Mouse (Mus musculus): Measurements from ENCODE around the gene Sirt1.
A peak's percentile ranks its signal among the peaks of the same experiment; 100 is the strongest.
"Not testable (repeated sequence)": the region's sequence is repeated elsewhere in the genome, so short reads cannot be mapped to it uniquely, and the experiment has no call there.

The Sirt1 gene

GRCm38 (mm10) chr10:63388948-63389347 lies 7.4 kb upstream of the Sirt1 start:
- DNase-seq (ENCODE audit: low read depth, low spot score) = no peak

GRCm38 (mm10) chr10:63386991-63387390 lies 5.5 kb upstream of the Sirt1 start:
- no peak for DNase-seq (ENCODE audit: low read depth, low spot score)

GRCm38 (mm10) chr10:63386444-63386843 lies 4.9 kb upstream of the Sirt1 start:
- peak; percentile 82 for DNase-seq (ENCODE audit: low read depth, low spot score)

- DNase-seq (ENCODE audit: low read depth, low spot score) = not testable (repeated sequence)
Observed at GRCm38 (mm10) chr10:63385897-63386296, 4.4 kb upstream of the Sirt1 start.

GRCm38 (mm10) chr10:63382372-63383279 lies 1.1 kb upstream of the Sirt1 start, which contains the start of gene Dnajc12:
Dnajc12 (plus strand) TSS chr10:63382443.
- DNase-seq (ENCODE audit: low read depth, low spot score) = peak; percentile 96

GRCm38 (mm10) chr10:63378948-63379680 lies 2.4 kb downstream of the Sirt1 start:
- DNase-seq (ENCODE audit: low read depth, low spot score) = no peak

- DNase-seq (ENCODE audit: low read depth, low spot score) = peak; percentile 78
Observed at GRCm38 (mm10) chr10:63377468-63377867, 4.0 kb downstream of the Sirt1 start.

DNA sequence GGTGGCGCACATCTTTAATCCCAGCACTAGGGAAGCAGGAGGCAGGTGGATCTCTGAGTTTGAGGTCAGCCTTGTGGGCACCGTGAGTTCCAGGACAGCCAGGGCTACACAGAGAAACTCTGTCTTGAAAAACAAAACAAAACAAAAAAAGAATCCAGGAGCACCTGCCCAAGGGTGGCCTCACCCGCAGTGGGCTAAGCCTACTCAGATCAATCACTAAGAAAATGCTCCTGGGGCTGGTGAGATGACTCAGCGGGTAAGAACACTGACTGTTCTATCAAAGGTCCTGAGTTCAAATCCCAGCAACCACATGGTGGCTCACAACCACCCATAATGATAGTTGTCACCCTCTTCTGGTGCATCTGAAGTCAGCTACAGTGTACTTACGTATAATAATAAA lies 5.2 kb downstream of the Sirt1 start:
- no peak for DNase-seq (ENCODE audit: low read depth, low spot score)

DNA sequence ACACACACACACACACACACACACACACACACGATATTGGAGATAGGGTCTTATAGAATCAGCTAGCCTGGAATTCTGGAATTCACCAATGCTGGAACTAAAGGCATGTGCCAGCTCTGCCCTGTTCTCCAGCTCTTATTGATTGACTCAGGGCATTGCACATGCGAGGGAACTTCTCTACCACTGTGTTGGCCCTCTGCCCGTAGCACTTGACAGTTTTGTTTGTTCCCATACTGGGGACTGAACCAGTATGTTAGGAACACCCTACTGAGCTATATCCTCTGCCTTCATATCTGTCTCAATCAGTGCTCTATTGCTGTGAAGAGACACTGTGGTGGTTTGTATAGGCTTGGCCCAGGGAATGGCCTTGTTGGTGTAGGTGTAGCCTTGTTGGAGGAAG lies 13.5 kb downstream of the Sirt1 start:
- no peak for DNase-seq (ENCODE audit: low read depth, low spot score)

DNA sequence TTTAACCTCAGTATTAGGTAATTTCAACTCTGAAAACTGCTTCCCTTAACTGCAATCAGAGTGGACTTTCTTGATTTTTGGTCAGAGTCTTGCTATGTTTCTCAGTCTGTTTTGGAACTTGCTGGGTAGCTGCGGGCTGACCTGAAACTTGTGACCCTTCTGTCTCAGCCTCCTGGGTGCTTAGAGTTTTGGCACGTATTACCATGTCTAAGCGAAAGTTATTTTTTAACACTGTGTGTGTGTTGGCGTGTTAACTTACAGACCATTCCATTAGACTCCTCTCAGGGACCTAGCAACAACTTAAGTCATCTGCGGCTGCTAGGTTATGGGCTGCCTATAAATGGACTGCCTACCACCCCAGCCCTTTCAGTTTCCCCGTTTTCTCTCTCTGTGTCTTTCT lies 14.1 kb downstream of the Sirt1 start:
- DNase-seq (ENCODE audit: low read depth, low spot score) = no peak

DNA sequence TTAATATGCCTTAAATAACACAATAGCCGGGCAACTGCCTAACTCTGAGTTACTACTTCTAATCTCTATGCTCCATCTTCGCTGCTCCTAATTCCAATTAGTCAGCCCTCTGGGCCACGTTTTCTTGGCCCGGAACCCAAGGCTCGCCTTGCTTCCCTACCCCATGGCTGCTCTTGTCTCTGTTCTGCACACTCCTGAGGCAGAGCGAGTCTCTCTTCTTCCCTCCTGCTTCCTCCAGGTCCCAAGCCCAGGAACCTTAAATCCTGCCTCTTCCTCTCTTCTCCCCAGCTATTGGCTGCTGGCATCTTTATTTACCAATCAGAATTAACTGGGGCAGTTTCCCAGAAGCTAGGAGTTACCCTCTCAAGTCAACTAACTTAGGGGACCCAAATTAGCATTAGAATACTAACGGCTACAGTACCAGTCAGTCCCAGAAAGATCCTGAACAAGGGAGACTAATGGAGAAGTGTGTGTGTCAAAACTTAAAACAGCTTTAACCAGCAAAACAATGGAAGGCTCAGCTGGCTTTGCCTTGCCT lies 15.5 kb downstream of the Sirt1 start:
- no peak for DNase-seq (ENCODE audit: low read depth, low spot score)

DNA sequence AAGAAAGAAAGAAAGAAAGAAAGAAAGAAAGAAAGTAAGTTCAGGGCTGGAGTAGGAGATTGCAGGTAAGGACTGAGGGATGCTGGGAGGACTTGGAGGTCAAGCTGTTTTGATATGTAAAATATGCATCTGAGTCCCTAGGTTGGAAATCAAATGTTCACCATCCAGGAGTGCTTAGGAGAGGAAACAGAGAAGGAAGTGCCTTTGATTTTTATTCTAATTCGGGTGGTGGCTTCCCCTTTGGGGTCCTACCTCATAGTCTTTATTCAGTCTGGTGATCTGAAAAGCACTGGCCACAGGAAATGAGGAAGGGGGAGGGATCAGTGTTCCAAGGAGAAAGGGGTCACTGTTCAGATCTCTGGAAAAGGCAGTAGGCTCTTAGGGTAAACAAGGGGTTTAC lies 21.0 kb downstream of the Sirt1 start:
- no peak for DNase-seq (ENCODE audit: low read depth, low spot score)

DNA sequence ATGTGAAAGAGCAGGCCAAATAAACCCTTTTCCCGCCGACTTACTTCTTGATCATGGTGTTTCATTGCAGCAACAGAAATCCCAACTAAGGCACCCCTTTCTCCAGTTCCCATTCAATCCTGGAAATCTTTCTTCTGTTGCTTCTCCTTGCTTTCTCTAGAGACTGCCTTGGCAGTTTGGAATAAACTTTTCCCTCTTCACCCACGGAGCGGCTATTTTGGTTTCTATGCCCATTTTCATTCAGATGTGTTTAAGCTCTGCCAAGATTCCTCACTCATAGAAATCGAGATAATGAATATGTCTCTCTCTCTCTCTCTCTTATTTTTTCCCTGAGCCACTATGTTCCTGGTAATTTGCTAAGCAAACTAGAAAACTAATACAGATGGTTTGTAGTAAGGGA lies 29.4 kb downstream of the Sirt1 start:
- no peak for DNase-seq (ENCODE audit: low read depth, low spot score)

DNA sequence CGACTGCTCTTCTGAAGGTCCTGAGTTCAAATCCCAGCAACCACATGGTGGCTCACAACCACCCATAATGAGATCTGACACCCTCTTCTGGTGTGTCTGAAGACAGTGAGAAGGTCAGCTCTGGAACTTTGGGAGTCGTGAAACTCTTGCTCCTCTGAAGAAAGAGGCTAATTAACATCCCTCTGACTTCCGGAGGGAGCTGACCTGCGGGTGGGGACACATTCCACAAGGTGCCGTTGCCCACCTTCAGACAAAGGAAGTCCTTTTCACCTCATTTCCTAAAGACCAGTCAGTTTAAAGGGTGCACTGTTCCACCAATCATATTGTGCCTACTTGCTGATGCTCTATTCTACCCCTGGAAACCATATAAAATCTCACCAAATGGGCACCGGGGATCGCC lies 30.4 kb downstream of the Sirt1 start:
- not testable (repeated sequence) for DNase-seq (ENCODE audit: low read depth, low spot score)

DNA sequence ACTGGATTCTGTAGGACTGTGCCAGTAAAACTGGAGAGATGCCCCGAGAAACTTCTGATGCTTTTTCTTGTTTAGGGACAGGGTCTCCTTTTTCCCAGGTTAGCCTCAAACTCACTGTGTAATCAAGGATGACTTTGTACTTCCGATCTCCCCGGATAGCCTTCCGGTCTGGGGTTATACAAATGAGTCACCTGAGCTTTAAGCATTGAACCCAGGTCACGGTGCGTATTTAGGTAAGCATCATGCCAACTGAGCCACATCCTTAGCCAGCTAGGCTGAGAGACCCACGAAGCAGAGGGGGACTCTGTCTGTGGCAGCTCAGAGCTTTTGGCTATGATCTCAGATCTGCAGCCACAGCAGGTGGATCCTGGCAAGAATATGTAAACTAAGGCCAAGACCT lies 30.8 kb downstream of the Sirt1 start:
- DNase-seq (ENCODE audit: low read depth, low spot score) = no peak

DNA sequence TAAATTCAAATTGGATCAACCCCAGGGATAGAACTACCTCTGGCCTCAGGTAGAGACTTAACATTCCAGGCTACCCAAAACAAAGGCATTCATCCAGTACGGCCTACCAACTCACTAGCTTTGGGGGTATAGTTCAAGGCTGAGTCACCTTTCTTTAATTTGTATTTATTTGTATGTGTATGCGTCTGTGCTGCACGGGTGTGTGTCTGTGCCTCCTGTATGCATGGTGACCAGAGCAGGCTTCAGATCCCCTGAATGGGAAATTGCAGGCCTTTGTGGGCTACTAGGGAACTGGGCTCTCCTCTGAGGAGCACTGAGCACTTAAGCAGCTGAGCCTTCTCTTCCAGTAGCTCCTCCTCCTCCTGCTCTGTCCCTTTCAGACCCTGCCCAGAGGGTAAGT lies 33.2 kb downstream of the Sirt1 start:
- no peak for DNase-seq (ENCODE audit: low read depth, low spot score)

- no peak for DNase-seq (ENCODE audit: low read depth, low spot score)
Observed at GRCm38 (mm10) chr10:63344751-63345150, 36.8 kb downstream of the Sirt1 start.

DNA sequence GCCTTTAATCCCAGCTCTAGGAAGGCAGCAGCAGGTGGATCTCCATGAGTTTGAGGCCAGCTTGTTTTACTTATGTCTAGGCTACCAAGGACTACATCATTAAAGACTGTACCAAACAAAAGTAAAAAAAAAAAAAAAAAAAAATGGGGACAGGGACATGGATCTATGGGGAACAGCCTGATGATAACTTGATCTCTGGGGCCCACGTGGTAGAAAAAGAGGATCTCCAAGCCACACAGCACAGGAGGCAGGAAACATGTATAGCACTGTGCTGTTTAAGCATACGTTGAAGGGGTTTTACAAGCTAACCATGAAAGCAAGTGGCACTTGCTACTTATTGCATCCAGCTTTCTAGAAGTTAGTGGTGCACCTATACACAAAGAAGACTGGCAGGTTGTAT lies 40.2 kb downstream of the Sirt1 start:
- DNase-seq (ENCODE audit: low read depth, low spot score) = no peak

DNA sequence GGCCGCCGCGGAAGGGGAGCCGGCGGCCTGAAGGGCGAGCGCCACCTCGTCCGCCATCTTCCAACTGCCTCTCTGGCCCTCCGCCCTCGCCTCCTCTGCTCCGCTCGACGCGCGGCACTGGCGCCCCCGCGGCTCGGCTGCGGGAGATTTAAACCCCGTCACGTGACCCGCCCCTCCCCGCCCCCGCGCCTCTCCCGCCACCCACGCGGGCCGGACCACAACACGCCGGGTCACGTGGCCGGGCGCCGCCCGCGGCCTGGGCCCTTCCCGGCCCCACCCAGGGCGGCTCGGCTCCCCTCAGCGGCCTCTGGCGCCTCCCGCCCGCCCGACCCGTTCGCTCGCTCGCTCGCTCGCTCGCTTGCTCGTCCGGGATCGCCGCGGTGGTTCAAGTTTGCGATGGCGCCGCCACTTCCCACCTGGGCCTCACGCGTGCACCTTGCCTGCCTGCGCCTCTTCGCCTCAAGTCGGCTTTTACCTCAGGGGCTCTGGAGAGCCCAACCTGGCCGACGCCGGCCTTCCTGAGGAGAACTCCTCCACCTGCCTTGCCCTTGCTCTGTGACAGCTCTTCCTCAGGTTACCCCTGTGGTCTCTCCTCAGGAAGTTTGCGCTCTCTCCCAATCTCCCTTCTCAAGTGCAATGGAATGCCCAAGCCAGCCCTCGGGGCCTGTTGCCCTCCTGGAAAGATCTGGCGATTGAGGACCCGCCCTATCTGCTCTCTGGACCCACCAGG lies 42.4 kb downstream of the Sirt1 start:
- DNase-seq (ENCODE audit: low read depth, low spot score) = peak; percentile 87

- peak; percentile 75 for DNase-seq (ENCODE audit: low read depth, low spot score)
Observed at GRCm38 (mm10) chr10:63337951-63338836, 43.3 kb downstream of the Sirt1 start.

GRCm38 (mm10) chr10:63337326-63337725 lies 44.2 kb downstream of the Sirt1 start:
- no peak for DNase-seq (ENCODE audit: low read depth, low spot score)
